Mouse (Mus musculus) kidney, embryonic 15.5 days (tissue): ENCODE measurements around the gene Rsbn1l. TPM values are rescaled to one million over a fixed set of nuclear protein-coding genes. Genes with fewer than 3 reads are reported as not detected.

Source experiments
- ATAC-seq: fragments of 200-750 bp; cut with Nextera tagmentation; replicated peaks from 2 replicates; pipeline ENCODE4 v1.8.0; 2017; ENCODE audit warnings: moderate TSS enrichment; ENCODE audit not compliant: low FRiP score
- H3K27ac ChIP-seq: fragments of 300-500 bp; sonication (generic); 2 replicates; pipeline ENCODE4 v1.5.1; 2015; ENCODE audit warnings: mild to moderate bottlenecking, inconsistent platforms
- H3K27me3 ChIP-seq: fragments of 300-500 bp; sonication (generic); 2 replicates; pipeline ENCODE4 v1.6.1; 2015; ENCODE audit warnings: inconsistent platforms
- H3K36me3 ChIP-seq: fragments of 300-500 bp; sonication (generic); 2 replicates; pipeline ENCODE4 v1.6.1; 2015; ENCODE audit warnings: inconsistent platforms
- H3K4me1 ChIP-seq: fragments of 300-500 bp; sonication (generic); 2 replicates; pipeline ENCODE4 v1.6.1; 2015; ENCODE audit warnings: inconsistent platforms
- H3K4me2 ChIP-seq: fragments of 300-500 bp; sonication (generic); 2 replicates; pipeline ENCODE4 v1.6.1; 2015; ENCODE audit warnings: moderate library complexity, mild to moderate bottlenecking, inconsistent platforms
- H3K4me3 ChIP-seq: fragments of 300-500 bp; sonication (generic); replicated peaks from 2 replicates; pipeline ENCODE4 v1.5.1; 2015; ENCODE audit warnings: mild to moderate bottlenecking, inconsistent platforms
- H3K9ac ChIP-seq: fragments of 300-500 bp; sonication (generic); 2 replicates; pipeline ENCODE4 v1.6.1; 2015; ENCODE audit warnings: mild to moderate bottlenecking, inconsistent platforms
- H3K9me3 ChIP-seq: fragments of 300-500 bp; sonication (generic); replicated peaks from 2 replicates; pipeline ENCODE4 v1.6.1; 2016; ENCODE audit warnings: inconsistent platforms
- WGBS: fragments of 180-500 bp; shearing (Covaris S2); methylation state at CpG from one replicate; pipeline ENCODE4 v1.1.7; 2015; ENCODE audit warnings: mixed read lengths; 5-methylcytosine and 5-hydroxymethylcytosine counted together
- polyA plus RNA-seq: library from polyadenylated mRNA; unstranded; fragments of >200 nt; fragmentation: Nextera tagmentation; extraction: Ambion mirVana; gene quantifications from 2 replicates; pipeline ENCODE4 v1.2.1, GENCODE M21; 2015

The Rsbn1l gene
- polyA plus RNA-seq, 1 experiment from 2014 or later = 6.4 TPM

DNA sequence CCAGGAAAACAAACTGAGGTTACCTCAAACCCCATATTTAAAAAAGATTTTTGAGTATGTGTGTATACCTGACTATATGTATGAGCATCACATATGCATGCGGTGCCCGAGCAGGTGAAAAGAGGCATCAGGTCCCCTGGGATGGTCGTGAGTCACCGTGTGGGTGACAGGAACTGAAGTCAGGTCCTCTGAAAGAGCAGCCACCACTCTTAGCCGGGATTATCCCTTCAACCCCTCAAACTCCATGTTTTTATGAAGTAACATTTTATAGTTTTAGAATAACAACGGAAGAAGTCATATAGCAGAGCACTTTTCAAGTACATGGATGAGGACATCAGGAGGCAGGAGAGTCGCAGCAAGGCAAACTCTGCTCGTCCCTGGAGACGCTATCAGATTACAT is 12.3 kb upstream of the Rsbn1l start:
- Histone ChIP-seq H3K9me3 (no peaks in the 10 kb centered on the region), H3K4me1 (peaks cover 10% of the 10 kb centered on the region), H3K9ac (no peak overlapping the region), H3K4me3 (no peak overlapping the region), H3K27ac (0 out of 2 replicates have a peak overlapping the region, but pooled peaks have one; percentile 45), H3K36me3 (no peaks in the 10 kb centered on the region), H3K4me2 (no peak overlapping the region), H3K27me3 (no peaks in the 10 kb centered on the region)
- ATAC-seq = peak; percentile 27; the same call in 1 of the 2 replicates
- WGBS = 59% methylated on average over 9 of the region's 9 CpGs

DNA sequence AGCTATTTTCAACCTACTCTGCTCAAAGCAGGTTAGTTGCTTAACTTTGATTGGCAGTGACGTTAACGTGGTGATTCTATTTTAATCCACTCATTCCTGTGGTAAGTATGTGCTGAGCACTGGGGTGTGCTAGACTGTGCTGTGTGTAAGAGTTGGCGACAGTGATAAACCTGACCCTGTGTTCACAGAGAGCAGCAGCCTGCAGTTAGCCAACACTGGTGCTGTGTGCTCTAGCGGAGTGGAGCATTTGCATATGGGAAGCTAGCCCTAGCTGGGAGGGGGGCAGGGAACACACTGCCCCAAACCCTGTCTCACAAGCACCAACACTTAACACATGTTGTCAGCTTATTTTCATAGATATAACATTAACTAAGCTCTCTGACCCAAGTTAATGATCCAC is 11.7 kb upstream of the Rsbn1l start:
- peak overlapping the region; percentile 57; the same call in 1 of the 2 replicates for H3K27ac ChIP-seq
- WGBS = 43% methylated on average over 4 of the region's 4 CpGs
- no peaks in the 10 kb centered on the region for H3K9me3 ChIP-seq
- no peak overlapping the region for H3K4me3 ChIP-seq
- H3K4me2 ChIP-seq = no peak overlapping the region
- H3K27me3 ChIP-seq = no peaks in the 10 kb centered on the region
- no peaks in the 10 kb centered on the region for H3K36me3 ChIP-seq
- H3K4me1 ChIP-seq = peaks cover 10% of the 10 kb centered on the region
- ATAC-seq = peak; percentile 95
- H3K9ac ChIP-seq = no peak overlapping the region

DNA sequence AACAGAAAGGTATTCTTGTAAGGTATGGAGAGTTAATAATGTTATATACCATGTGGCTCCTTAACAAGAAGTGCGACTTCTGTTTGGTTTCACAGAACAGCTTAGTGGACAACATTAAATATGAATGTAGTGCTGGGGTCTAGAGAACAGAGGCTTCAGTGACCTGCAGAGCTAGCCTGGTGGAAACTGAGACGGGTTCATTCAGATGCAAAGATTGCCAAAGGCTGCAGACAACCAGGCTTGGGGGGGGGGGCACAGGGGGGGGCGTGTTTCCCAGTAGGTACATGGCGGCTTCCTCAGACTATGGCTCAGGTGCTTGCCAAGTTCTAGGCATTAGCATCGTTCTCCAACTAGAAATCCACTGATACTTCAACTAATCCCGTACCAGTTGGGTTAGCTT is 8.2 kb upstream of the Rsbn1l start:
- Histone ChIP-seq H3K4me1 (peaks cover 10% of the 10 kb centered on the region), H3K4me2 (no peak overlapping the region), H3K27me3 (no peaks in the 10 kb centered on the region), H3K36me3 (no peaks in the 10 kb centered on the region), H3K9ac (no peak overlapping the region), H3K27ac (no peak overlapping the region), H3K9me3 (no peaks in the 10 kb centered on the region), H3K4me3 (no peak overlapping the region)
- WGBS = 81% methylated on average over 6 of the region's 6 CpGs
- ATAC-seq = no peak

DNA sequence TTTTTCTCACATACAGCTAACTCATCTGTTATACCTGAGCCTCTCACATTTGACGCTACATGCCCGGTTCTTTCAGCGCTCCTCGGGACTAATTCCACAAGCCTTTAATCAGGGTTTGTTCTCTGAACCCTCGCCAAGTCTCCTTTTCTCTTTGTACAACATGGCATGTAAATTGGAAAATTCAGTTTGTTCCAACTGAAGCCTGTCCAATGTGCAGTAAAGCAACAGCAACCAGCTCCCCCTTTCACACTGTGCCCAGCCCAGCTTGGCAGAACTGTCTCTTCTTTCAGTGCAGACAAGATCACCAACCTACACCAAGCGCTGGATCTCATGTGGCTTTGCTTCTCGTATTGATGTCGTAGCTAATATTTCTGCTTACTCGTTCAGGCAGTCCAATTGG is 7.1 kb upstream of the Rsbn1l start:
- H3K27ac ChIP-seq = no peak overlapping the region
- WGBS = 96% methylated on average over 9 of the region's 9 CpGs
- no peak overlapping the region for H3K9ac ChIP-seq
- peaks cover 6% of the 10 kb centered on the region; the same call in 1 of the 2 replicates for H3K4me1 ChIP-seq
- H3K4me3 ChIP-seq = no peak overlapping the region
- H3K36me3 ChIP-seq = no peaks in the 10 kb centered on the region
- no peaks in the 10 kb centered on the region for H3K27me3 ChIP-seq
- no peak for ATAC-seq
- H3K4me2 ChIP-seq = no peak overlapping the region
- no peaks in the 10 kb centered on the region for H3K9me3 ChIP-seq

DNA sequence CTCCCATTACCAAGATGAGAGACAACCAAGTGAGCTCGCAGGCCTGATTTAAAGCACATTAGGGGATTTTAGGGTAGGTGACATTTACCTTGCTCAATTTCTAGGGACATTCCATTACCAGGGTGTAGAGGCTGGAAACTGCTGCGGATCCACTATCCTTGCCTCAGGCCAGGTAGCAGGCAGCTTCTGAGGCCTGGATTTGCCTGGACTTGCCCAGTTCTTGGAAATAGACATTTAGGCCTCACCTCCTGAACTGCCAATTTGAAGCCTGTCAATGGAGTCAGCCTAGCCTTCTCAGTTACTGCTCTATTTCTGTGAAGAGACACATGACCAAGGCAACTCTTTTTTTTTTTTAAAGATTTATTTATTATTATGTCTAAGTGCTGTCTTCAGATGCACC is 4.7 kb upstream of the Rsbn1l start:
- WGBS = 97% methylated on average over 2 of the region's 2 CpGs
- no peak overlapping the region for H3K4me3 ChIP-seq
- H3K36me3 ChIP-seq = peaks cover 7% of the 10 kb centered on the region
- peaks cover 8% of the 10 kb centered on the region; the same call in 1 of the 2 replicates for H3K9me3 ChIP-seq
- no peaks in the 10 kb centered on the region for H3K4me1 ChIP-seq
- no peaks in the 10 kb centered on the region for H3K27me3 ChIP-seq
- no peak overlapping the region for H3K27ac ChIP-seq
- H3K9ac ChIP-seq = no peak overlapping the region
- ATAC-seq = no peak
- H3K4me2 ChIP-seq = no peak overlapping the region

DNA sequence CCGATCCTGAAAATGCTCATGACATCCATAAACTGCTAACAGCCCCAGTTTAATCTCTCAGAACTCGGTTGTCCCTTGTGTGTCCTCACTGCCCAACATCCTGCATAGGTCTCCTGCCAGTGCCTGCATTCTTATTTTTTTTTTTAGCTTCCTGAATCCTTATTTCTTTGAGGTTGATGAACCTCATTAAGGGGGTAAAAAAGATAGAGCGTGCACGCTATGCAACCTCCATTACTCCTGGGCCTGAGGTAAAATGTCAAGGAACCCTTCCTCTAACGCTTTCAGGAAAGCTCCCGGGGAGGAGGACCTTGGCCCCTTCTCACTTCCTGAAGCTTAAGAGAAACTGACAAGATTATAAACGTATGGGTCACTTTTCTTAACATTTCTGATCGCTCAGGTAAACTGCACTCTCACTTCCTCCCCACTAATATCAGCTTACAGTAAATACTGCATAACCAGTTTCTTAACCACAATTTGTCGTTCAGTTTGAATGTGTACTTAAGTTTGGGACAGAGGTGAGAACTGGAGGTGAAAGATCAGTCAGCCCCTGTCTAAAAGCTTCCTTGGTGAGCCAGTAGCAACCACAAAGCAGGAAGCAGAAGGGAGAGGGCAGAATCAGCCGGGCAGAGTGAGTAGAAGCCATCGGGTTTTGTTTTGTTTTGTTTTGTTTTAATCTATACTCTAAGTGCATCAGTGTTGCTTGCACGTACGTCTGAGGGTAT is 923 bp downstream of the Rsbn1l start:
- Histone ChIP-seq H3K27ac (no peak overlapping the region), H3K4me1 (no peaks in the 10 kb centered on the region), H3K4me3 (no peak overlapping the region), H3K4me2 (no peak overlapping the region), H3K9me3 (peaks cover 8% of the 10 kb centered on the region; the same call in 1 of the 2 replicates), H3K36me3 (peaks cover 7% of the 10 kb centered on the region), H3K9ac (no peak overlapping the region), H3K27me3 (no peaks in the 10 kb centered on the region)
- ATAC-seq = no peak
- WGBS = 49% methylated on average over 13 of the region's 13 CpGs

DNA sequence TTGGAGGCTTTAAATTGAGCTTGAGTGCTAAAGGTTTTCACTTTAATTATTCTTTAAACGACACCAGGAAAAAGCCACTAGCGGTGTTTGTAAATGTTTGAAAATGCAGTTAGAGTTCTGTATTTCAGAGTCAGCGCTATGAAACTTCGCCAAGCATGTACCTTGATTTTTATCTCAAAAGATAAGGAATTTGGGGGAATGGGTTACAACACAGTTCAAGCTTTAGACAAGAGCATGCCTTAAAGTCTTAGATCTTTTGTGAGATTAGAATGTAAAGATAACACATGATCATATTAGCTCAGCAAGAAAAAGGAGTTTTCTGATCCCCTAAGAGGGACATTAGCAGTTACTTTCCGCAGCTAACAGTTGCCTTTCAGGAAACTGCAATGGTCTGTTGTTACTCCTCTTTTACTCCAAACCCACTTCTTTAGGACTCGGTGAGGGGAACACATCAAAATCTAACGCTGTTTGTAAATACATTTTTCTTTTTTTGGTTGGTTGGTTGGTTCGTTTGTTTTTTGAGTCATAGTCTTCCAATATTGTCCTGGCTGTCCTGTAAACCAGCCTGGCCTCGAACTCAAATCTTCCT is 3.8 kb downstream of the Rsbn1l start:
- ATAC-seq = no peak
- H3K9ac ChIP-seq = peak overlapping the region; percentile 95
- H3K4me1 ChIP-seq = peaks cover 14% of the 10 kb centered on the region
- H3K4me2 ChIP-seq = peak overlapping the region; percentile 61
- no peaks in the 10 kb centered on the region for H3K27me3 ChIP-seq
- H3K9me3 ChIP-seq = peaks cover 8% of the 10 kb centered on the region; the same call in 1 of the 2 replicates
- H3K27ac ChIP-seq = peak overlapping the region; percentile 99
- H3K4me3 ChIP-seq = peak overlapping the region; percentile 60
- WGBS = 19% methylated on average over 9 of the region's 9 CpGs
- H3K36me3 ChIP-seq = peaks cover 7% of the 10 kb centered on the region

DNA sequence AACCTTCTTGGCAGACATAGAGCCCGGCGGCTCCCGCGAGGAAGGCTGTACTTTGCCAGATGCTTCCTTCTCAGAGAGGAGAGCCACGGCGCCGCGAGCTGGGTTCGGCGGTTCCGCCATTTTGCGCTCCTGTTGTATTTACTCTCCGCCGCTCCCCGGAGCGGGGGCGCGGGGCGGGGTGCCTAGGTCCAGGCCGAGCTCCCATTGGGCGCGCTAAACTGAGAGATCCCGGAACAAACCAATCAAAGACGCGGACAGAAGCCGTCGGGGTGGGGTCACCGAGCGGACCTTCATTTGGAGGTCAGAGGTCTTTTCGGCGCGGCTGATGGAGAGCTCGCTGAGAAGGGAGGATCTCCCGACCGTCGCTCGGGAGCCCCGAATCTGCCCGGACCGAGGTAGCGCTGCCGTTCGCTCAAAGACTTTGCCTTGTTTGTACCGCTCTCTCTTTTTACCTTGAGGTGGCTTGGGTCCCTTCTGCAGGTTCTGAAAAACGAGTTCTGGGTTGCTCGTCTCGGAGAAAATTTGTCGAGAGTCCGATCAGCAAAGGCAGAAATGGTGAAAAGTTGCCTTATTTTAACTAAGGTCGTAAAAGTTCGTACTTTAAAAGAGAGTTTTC is 4.4 kb downstream of the Rsbn1l start:
- Histone ChIP-seq H3K9ac (peak overlapping the region; percentile 95), H3K4me3 (peak overlapping the region; percentile 60), H3K4me2 (peak overlapping the region; percentile 61), H3K27ac (peak overlapping the region; percentile 99), H3K27me3 (no peaks in the 10 kb centered on the region), H3K9me3 (0 out of 2 replicates have a peak, but pooled peaks cover 4% of the 10 kb centered on the region), H3K4me1 (peaks cover 17% of the 10 kb centered on the region), H3K36me3 (peaks cover 3% of the 10 kb centered on the region)
- WGBS = under 1% methylated on average over 51 of the region's 51 CpGs
- ATAC-seq = peak; percentile 99

DNA sequence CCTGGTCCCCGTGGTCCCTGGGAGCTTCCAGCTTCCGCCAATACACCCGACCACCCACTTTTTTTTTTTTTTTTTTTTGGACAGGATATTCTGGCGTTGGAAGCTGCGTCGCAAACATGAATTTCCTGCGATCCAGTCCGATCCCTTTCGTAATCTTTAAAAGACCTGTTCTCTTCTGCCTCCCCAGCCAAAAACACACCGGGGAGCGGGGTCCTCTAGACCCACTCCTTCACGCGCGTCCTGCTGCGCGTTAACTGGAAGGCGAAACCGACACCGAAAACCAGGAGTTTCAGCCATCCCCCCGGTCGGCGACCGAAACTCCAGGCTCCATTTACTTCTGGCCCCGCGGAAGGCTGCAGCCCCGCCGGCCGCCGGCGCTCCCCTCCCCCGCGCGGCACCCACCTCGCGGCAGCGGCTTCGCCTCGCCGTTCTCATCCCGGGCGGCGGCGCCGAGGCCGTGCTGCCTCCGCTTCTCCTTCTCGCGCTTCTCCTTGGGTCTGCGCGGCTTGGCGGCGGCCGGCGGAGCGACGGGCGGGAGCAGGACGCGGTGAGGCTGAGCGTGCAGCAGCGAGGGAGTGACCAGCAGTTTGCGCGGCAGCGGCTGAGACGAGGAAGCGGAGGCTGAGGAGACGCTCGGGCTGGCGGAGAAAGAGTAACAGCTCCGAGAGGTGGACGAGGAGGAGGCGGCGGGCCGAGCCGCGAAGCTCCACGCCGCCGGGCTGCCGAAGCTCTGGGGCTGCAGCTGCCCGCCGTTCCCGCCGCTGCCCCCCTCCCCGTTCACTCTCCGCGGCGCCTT is 5.1 kb downstream of the Rsbn1l start:
- Histone ChIP-seq H3K9ac (peak overlapping the region; percentile 95), H3K27ac (peak overlapping the region; percentile 99), H3K4me3 (peak overlapping the region; percentile 60), H3K4me2 (peak overlapping the region; percentile 61), H3K36me3 (no peaks in the 10 kb centered on the region), H3K27me3 (no peaks in the 10 kb centered on the region), H3K4me1 (peaks cover 17% of the 10 kb centered on the region), H3K9me3 (no peaks in the 10 kb centered on the region)
- WGBS = under 1% methylated on average over 84 of the region's 88 CpGs
- ATAC-seq = peak; percentile 88

DNA sequence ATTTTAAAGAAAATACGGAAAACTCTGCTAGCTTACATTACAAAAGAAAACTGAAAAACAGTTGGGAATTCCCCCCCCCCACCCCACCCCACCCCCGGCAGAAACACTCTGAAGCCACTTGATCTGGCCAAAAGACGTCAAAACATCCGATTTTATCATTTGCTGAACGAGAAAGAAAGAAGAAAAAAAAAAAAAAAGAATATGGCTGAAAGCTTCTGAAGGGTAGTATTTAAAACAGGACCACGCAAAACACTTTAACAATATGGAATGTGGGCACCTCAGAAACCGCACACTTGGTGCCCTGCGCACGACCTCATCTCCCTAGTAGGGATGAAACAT is 5.7 kb downstream of the Rsbn1l start:
- no peaks in the 10 kb centered on the region for H3K27me3 ChIP-seq
- H3K36me3 ChIP-seq = no peaks in the 10 kb centered on the region
- no peak for ATAC-seq
- WGBS = 0% methylated on average over 9 of the region's 9 CpGs
- peaks cover 21% of the 10 kb centered on the region for H3K4me1 ChIP-seq
- peak overlapping the region; percentile 61 for H3K4me2 ChIP-seq
- peak overlapping the region; percentile 60 for H3K4me3 ChIP-seq
- H3K9me3 ChIP-seq = no peaks in the 10 kb centered on the region
- H3K27ac ChIP-seq = peak overlapping the region; percentile 99
- H3K9ac ChIP-seq = peak overlapping the region; percentile 95

DNA sequence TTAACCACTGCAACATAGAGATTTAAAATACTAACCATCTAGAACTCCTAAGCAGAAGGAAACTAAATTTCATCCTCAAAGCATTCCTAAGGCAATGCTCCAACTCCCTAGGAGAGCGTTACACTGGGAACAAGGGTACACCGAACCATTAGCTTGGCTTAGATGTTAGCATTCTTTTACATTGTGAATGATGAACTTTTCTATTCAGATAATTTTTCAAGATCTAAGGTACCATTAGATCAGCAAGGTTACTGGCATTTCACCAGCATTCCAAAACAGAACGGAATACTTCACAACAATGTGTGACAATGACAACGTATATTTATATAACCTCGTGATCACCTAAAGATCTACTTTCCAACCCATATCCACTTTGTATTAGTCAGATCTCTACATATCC is 6.1 kb downstream of the Rsbn1l start:
- ATAC-seq = no peak
- WGBS = 6% methylated on average over 5 of the region's 5 CpGs
- peak overlapping the region; percentile 60 for H3K4me3 ChIP-seq
- no peaks in the 10 kb centered on the region for H3K36me3 ChIP-seq
- H3K4me2 ChIP-seq = peak overlapping the region; percentile 61
- peaks cover 24% of the 10 kb centered on the region for H3K4me1 ChIP-seq
- peak overlapping the region; percentile 95 for H3K9ac ChIP-seq
- no peaks in the 10 kb centered on the region for H3K9me3 ChIP-seq
- H3K27me3 ChIP-seq = no peaks in the 10 kb centered on the region
- H3K27ac ChIP-seq = no peak overlapping the region

DNA sequence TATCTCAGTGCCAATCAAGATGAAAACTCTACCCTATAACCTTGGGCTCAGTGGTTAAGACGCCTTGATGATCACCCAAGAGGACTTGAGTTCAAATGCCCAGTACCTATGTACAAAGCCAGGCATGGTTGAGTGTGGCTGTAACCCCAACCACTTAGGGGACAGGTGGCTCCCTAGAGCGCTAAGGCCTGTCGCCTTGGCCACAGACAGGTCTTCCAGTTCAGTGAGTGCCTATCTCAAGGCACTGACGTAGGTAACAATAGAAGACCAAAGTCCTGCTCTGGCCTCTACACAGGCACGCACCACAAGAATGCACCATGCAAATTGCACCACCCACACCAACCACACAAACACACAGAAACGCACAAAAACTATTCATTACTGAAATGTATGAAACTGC is 9.3 kb downstream of the Rsbn1l start:
- Histone ChIP-seq H3K4me2 (no peak overlapping the region), H3K36me3 (no peaks in the 10 kb centered on the region), H3K4me3 (no peak overlapping the region), H3K4me1 (peaks cover 26% of the 10 kb centered on the region), H3K27ac (no peak overlapping the region), H3K27me3 (no peaks in the 10 kb centered on the region), H3K9ac (no peak overlapping the region), H3K9me3 (no peaks in the 10 kb centered on the region)
- no peak for ATAC-seq
- WGBS = 90% methylated on average over 6 of the region's 6 CpGs
